In genomic region chr9:106099379-106100021, GRCm38 (mm10) we compare ENCODE assay signal across 12 mouse cellular contexts. TPM values are rescaled to one million over a fixed set of nuclear protein-coding genes. Genes with fewer than 3 reads are reported as not detected.
DNase-seq lines count a peak whose midpoint lies in the region; ATAC-seq lines count a peak whose summit lies in the region.
"Had no signal": no experiment of that assay in that cellular context is flagged by ENCODE, and none has a peak within 500 bp of the region (broad histone marks: within the 10 kb centered on the region; RNA-seq: fewer than 3 reads in every experiment).

No protein-coding gene starts in this region.

- no peak overlapping the region for H3K4me3 ChIP-seq in forebrain, embryonic 16.5 days (replicated peaks; ENCODE audit: low read length)
- H3K4me3 ChIP-seq in midbrain, embryonic 16.5 days (ENCODE audit: low read depth, low read length), result no peak overlapping the region
- H3K4me3 ChIP-seq: intestine, embryonic 15.5 days; liver, embryonic 12.5 days; myocyte had no signal

- peak overlapping the region; percentile 2 for H3K4me2 ChIP-seq in forebrain, embryonic 16.5 days (ENCODE audit: low read length)
- peak overlapping the region; percentile 18 for H3K4me2 ChIP-seq in midbrain, embryonic 16.5 days (ENCODE audit: low read length)
- H3K4me2 ChIP-seq: intestine, embryonic 15.5 days; liver, embryonic 12.5 days had no signal

- WGBS in forebrain, embryonic 16.5 days, result 71% methylated on average over 22 of the region's 22 CpGs
- WGBS in midbrain, embryonic 16.5 days, result 69% methylated on average over 22 of the region's 22 CpGs

- DNase-seq in cerebellum, adult 9-11 months, result peak; percentile 31
- DNase-seq in cerebellum, adult 8-10 months, result no peak
- peak; percentile 23 for DNase-seq in left cerebral cortex, postnatal 4 days
- no peak for DNase-seq in left cerebral cortex, adult 11 months (ENCODE audit: low spot score)
- DNase-seq in thymus, adult 18-20 months, result no peak

- no peak overlapping the region for H3K27ac ChIP-seq in forebrain, embryonic 16.5 days (ENCODE audit: low read length)
- peak overlapping the region; percentile 19 for H3K27ac ChIP-seq in midbrain, embryonic 16.5 days (ENCODE audit: low read length)
- H3K27ac ChIP-seq: intestine, embryonic 15.5 days; liver, embryonic 12.5 days had no signal

- no peaks in the 10 kb centered on the region for H3K9me3 ChIP-seq in forebrain, embryonic 16.5 days (ENCODE audit: control insufficient read depth, low read length)
- H3K9me3 ChIP-seq in midbrain, embryonic 16.5 days (replicated peaks; ENCODE audit: control insufficient read depth, low read length, poor library complexity, severe bottlenecking), result no peaks in the 10 kb centered on the region
- H3K9me3 ChIP-seq: intestine, embryonic 15.5 days; liver, embryonic 12.5 days had no signal

- no peaks in the 10 kb centered on the region for H3K36me3 ChIP-seq in forebrain, embryonic 16.5 days (ENCODE audit: control insufficient read depth, insufficient read depth)
- H3K36me3 ChIP-seq in midbrain, embryonic 16.5 days (ENCODE audit: control insufficient read depth, insufficient read depth, low read length), result no peaks in the 10 kb centered on the region
- H3K36me3 ChIP-seq: intestine, embryonic 15.5 days; liver, embryonic 12.5 days had no signal

- no peak overlapping the region for H3K9ac ChIP-seq in forebrain, embryonic 16.5 days (replicated peaks; ENCODE audit: low read depth, low read length)
- H3K9ac ChIP-seq in midbrain, embryonic 16.5 days (ENCODE audit: low read depth, low read length), result no peak overlapping the region
- H3K9ac ChIP-seq: intestine, embryonic 15.5 days; liver, embryonic 12.5 days had no signal

- intact Hi-C loops in left cerebral cortex, postnatal 4 days (cut with DNase I), result no loop called here

- no peak for ATAC-seq in forebrain, embryonic 16.5 days
- no peak for ATAC-seq in midbrain, embryonic 16.5 days
- ATAC-seq in megakaryocyte-erythroid progenitor cell, adult 5-6 weeks (replicated peaks; ENCODE audit: low FRiP score, low TSS enrichment, poor library complexity, severe bottlenecking), result no peak
- ATAC-seq: intestine, embryonic 15.5 days; liver, embryonic 12.5 days; Patski had no signal

- no peaks in the 10 kb centered on the region for H3K4me1 ChIP-seq in forebrain, embryonic 16.5 days (replicated peaks; ENCODE audit: control insufficient read depth, insufficient read depth, low read length)
- H3K4me1 ChIP-seq in midbrain, embryonic 16.5 days (ENCODE audit: control insufficient read depth, insufficient read depth, low read length), result peaks cover 15% of the 10 kb centered on the region
- H3K4me1 ChIP-seq: intestine, embryonic 15.5 days; liver, embryonic 12.5 days had no signal

- no peaks in the 10 kb centered on the region for H3K27me3 ChIP-seq in forebrain, embryonic 16.5 days (replicated peaks; ENCODE audit: control insufficient read depth, insufficient read depth, low read length)
- H3K27me3 ChIP-seq in midbrain, embryonic 16.5 days (ENCODE audit: control insufficient read depth, insufficient read depth, low read depth, low read length), result no peaks in the 10 kb centered on the region
- H3K27me3 ChIP-seq: intestine, embryonic 15.5 days; liver, embryonic 12.5 days had no signal

RNA-seq across cellular contexts. Expression of gene Col6a4, which starts 2.9 kb away (rescaled TPM):
- total RNA-seq in left cerebral cortex, postnatal 4 days (2021), result 1 to 10 TPM; 2.0 to 3.1 TPM
- 0.70 and 1.1 TPM in 2 replicates for polyA plus RNA-seq in forebrain, embryonic 16.5 days (2015; fragmentation: Nextera tagmentation; extraction: Ambion mirVana)
- 1.8 and 2.2 TPM in 2 replicates for polyA plus RNA-seq in midbrain, embryonic 16.5 days (2015; fragmentation: Nextera tagmentation; extraction: Ambion mirVana)
- total RNA-seq in megakaryocyte-erythroid progenitor cell, adult 5-6 weeks (2014; fragmentation: Nextera tagmentation), result not detected in 2 replicates
- not detected in 2 replicates for total RNA-seq in megakaryocyte-erythroid progenitor cell, adult 5-6 weeks (2017)

RNA-seq across cellular contexts. Expression of gene Glyctk, which starts 58.4 kb away (rescaled TPM):
- 1 to 10 TPM; 2.7 to 3.5 TPM for total RNA-seq in left cerebral cortex, postnatal 4 days (2021)
- 2.2 and 3.0 TPM in 2 replicates for polyA plus RNA-seq in forebrain, embryonic 16.5 days (2015; fragmentation: Nextera tagmentation; extraction: Ambion mirVana)
- polyA plus RNA-seq in midbrain, embryonic 16.5 days (2015; fragmentation: Nextera tagmentation; extraction: Ambion mirVana), result 3.5 and 3.9 TPM in 2 replicates
- total RNA-seq in megakaryocyte-erythroid progenitor cell, adult 5-6 weeks (2014; fragmentation: Nextera tagmentation), result 0.90 and 1.6 TPM in 2 replicates
- 1.5 and 3.0 TPM in 2 replicates for total RNA-seq in megakaryocyte-erythroid progenitor cell, adult 5-6 weeks (2017)

Comparison
In these comparisons a context has a peak if more than half of its experiments do, and no peak if none do; other contexts are left out.
1. DNase-seq: peak in cerebellum, adult 9-11 months (single experiment) and left cerebral cortex, postnatal 4 days (single experiment); none in cerebellum, adult 8-10 months (single experiment), left cerebral cortex, adult 11 months (single experiment) and thymus, adult 18-20 months (0 of 2).